Mouse (Mus musculus) gastrocnemius, postnatal 36 days (tissue): Measurements from ENCODE around the gene Sorcs2. TPM values are rescaled to one million over a fixed set of nuclear protein-coding genes. Genes with fewer than 3 reads are reported as not detected.

ENCODE experiments used
- DNase-seq, 2 experiments: peaks; one replicate each; pipeline ENCODE4 v3.0.0; 2022
- intact Hi-C: fragments of 180-260 bp; cut with DNase I; formaldehyde crosslinking; loops from one replicate; pipeline ENCODE4 v1.15.1; 2025
- total RNA-seq, 2 experiments: library from RNA; stranded (reverse); gene quantifications; 2 replicates each; pipeline ENCODE4 v1.2.3; 2021

Sorcs2 gene
- total RNA-seq, 2 experiments from 2014 or later = 3.4 to 3.5 TPM

DNA sequence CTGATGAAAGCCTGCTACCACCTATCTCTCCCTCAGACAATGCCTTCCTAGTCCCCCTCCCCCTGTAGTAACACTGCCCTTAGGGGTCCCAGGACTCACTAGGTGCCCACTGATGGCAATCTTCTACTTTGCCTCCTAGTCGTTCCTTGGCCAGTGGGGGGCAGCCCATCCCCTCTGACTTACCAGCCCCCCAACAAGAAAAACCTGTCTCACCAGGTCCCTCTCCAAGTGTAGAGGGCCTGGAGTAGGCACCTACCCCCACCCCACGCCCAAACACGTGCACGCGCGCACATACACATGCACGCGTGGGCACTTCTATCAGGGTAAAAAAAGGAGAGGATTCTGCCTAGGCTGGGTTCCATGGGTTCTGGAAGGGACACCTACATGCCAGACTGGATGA, 77.3 kb downstream of the Sorcs2 start:
- intact Hi-C loops = loop anchor here (2.0 to 5.0 kb wide), 4 partner anchors 36 to 283 kb away; no protein-coding TSS in a partner anchor
- no peak for DNase-seq

DNA sequence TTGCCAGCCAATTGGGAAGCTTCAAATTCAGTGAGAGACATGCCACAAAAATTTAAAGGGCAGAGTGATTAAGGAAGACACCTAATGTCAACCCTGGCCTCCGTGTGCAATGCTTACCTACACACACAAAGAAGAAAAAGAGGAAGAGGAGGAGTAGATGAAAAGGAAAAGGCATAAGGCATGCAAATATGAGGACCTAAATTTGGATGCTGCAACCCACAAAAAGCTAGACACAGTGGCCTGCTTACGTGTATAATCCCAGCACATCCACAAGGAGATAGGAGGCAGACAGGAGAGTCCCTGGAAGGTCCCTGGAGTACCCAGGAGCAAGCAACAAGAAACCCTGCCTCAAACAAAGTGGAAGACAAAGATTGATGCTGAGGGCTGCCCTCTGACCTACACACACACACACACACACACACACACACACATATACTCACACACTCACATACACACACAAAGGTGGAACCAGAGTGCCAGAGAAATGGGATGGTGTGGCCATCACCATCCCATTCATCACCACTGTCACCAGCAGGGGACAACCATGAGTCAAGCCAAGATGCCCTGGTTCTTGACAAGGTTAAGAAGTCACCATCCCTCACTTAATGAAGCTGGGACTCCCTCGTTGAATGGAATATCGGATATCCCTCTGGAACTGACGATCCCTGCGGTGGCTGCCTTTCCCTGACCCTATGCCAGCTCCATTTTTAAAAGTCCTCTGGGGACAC, 80.1 kb downstream of the Sorcs2 start:
- intact Hi-C loops = no loop called here
- no peak for DNase-seq

- intact Hi-C loops = no loop called here
These were observed 82.8 kb downstream of the Sorcs2 start for GRCm38 (mm10) chr5:36315106-36315505.

GRCm38 (mm10) chr5:36313353-36314079, 84.4 kb downstream of the Sorcs2 start:
- intact Hi-C loops = no loop called here
- DNase-seq = peak in 1 of 2 experiments; percentile 54

More at GRCm38 (mm10) chr5:36315106-36315505, 82.8 kb downstream of the Sorcs2 start:
- no peak for DNase-seq

DNA sequence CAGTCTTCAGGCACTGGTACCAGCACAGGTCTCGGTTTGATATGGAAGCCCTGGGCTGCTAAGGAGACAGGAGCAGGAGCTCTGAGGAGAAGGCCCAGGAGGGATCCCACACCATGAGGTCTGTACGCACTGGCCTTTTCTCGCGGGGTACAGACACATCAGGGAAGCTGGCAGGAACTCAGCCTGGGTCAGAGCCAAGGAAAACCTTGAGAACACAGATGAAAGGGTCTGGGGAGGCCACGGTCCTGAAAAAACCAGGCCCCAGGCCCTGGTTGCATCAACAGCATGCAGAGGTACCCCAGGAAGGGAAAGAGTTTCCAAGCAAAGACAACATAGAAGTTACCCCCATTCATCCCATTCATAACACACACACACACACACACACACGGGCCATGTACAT, 85.0 kb downstream of the Sorcs2 start:
- intact Hi-C loops = no loop called here
- no peak for DNase-seq

DNA sequence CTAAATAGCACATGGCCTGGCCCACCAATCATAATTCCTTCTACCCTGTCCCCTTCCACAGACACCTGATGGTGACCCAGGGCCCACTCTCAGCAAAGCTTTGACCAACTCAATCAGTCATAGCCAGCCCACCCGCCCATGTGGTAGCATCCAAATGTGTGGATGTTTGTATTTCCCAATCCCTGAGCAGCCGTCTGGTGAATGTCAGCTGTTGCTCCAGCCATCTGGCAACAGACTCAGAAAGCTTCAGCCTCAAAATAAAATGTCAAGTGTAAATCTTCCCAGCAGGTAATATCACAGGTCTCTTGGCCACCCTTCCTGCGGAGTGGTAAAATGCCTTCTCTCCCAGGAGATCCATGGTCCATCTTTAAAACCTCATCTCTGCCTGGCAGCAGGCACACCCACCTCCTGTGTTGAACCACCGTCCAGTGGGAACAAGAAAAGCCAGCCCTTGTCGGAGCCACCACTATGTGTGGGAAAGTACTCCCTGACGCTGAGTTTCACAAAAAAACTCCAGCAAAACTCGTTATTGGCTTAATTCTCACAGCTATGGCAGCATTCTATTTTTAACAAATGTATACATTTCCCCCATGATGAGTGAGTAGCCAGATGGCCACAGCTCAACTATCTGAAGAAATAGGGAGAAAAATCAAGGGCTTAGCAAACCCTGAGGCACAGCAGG, 93.5 kb downstream of the Sorcs2 start:
- intact Hi-C loops = no loop called here
- no peak for DNase-seq

GRCm38 (mm10) chr5:36301166-36301565, 96.8 kb downstream of the Sorcs2 start:
- no peak for DNase-seq
- intact Hi-C loops = no loop called here

DNA sequence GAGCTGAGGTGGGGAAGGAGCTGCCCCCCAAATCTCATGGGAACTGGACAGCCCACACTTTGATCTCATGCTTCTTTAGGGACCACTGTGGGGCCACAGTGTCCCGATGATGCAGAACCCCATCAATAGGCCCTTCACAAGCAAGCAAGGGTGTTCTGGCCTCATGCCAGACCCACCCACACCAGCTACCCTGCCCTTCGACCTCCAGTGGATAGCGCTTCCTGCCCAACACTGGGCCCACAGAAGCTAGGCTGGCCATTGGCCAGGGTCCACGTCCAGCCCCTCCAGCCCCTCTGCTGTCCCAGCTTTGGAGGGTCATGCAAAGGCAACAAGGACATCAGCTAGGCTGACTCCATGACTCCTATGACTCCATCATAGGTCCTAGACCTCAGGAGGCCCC, 99.9 kb downstream of the Sorcs2 start:
- intact Hi-C loops = no loop called here
- no peak for DNase-seq

GRCm38 (mm10) chr5:36297246-36297645, 100.7 kb downstream of the Sorcs2 start:
- no peak for DNase-seq
- intact Hi-C loops = no loop called here

GRCm38 (mm10) chr5:36293109-36293900, 104.6 kb downstream of the Sorcs2 start:
- no peak for DNase-seq
- intact Hi-C loops = no loop called here

DNA sequence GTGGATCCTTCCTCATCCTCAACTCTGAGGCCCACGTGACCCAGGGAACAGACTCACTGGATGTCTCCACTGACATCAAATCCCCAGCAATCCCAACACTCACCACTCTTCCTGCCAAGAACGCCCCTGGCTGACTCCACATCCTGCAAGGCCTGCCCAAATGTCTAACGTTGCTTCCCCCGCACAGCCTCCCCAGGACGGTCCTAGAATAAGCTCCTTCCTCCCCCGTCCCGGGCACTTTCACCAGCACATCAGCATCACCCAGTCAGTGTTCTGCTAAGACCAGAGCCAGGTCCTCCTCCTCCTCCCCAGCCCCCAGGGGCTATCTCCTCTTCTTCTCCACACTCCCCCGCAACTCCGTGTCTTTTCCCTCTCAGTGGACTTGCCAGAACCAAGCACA, 105.6 kb downstream of the Sorcs2 start:
- intact Hi-C loops = no loop called here
- DNase-seq = no peak

DNA sequence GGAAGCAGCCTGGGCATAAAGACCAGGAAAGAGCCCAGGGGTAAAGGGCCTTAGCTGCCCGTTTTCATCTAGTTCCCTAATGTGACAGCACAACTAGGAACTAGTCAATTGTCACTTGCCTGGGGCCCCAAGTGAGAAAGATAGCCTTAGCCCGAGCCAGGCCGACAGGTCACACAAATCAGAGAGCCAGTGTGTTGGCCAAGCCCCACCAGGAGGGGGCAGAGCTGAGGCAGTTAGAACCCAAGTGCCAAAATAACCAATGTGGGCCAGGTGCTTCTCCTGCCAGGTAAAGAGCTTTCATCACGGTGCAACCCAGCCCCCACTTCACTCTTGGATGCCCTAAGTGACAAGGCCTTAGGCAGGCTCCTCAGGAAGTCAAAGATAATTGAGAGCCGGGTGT, 106.7 kb downstream of the Sorcs2 start:
- intact Hi-C loops = no loop called here

DNA sequence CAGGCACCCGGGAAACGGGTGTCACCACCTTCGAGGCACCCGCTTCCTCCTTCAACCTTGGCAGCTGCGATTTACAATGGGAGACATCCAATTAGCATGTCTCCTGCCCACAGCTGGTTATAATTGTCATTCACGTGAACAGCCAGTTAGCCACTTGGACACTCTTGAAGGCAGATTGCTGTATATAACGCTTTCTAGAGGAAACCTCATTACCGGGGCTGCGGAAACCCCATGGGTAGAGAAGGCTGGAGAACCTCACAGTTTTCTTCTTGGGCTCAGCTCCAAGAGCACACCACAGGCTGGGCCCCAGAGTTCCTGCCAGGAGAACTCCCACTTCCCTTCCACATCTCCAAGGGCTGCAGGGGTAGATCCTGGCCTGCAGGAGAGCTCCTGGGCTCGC, 112.5 kb downstream of the Sorcs2 start:
- no peak for DNase-seq
- intact Hi-C loops = no loop called here

More for the DNA sequence above, 106.7 kb downstream of the Sorcs2 start:
- DNase-seq = no peak

GRCm38 (mm10) chr5:36279896-36280295, 118.0 kb downstream of the Sorcs2 start:
- no peak for DNase-seq
- intact Hi-C loops = no loop called here

DNA sequence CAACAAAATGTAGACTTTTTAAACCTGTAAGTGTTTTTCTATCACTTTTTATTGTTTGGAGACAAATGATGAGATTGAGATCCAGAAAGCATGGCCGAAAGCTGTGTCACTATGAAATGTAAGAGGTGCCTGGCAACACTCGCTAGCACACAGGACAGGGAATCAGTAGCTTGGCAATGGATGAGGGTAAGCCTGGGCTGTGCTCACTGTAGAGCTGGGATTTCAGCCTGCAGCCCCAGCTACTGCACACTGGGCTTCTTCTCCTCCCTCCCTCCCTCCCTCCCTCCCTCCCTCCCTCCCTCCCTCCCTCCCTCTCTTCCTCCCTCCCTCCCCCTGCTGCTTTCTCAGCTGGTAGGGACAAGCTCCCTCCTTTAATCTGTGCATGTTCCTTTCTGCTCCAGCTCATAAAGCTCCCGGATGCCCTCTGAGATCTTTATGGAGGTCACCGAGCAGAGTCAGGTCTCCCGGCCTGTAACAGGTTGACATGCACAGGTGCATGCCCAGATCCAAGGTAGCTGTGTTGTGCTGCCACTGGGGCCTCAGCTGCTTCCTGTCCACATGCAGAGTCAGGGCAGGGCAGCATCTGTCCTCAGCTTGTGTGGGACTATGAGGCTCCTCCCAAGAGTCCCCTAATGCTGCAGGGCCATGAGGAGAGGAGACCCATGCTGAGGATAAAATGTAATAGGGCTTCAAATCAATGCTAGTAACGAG, 123.1 kb downstream of the Sorcs2 start:
- intact Hi-C loops = no loop called here
- DNase-seq = no peak

- intact Hi-C loops = no loop called here
- DNase-seq = no peak
These were observed 130.7 kb downstream of the Sorcs2 start for GRCm38 (mm10) chr5:36267194-36267769.

GRCm38 (mm10) chr5:36260862-36261261, 137.1 kb downstream of the Sorcs2 start:
- intact Hi-C loops = no loop called here
- no peak for DNase-seq

DNA sequence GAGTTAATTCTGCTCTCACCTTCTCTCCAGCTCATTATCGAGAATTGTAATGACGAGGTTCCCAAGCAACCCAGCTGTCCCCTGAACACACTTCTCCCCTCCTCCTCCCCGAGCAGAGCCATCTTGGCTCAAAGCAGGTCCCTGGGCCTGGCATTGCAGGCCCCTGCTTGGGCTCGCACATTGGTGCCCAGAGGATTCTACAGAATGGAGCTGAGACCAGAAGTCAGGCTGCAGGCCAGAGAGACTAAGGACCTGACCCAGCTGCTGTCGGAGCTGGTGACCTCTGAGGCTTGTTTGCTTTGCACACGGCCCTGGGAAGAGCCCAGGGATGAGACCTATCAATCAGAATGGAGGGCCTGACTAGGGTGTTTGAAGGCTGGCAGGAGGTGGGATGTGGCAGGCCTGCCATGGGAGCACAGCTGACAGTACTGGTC, 138.2 kb downstream of the Sorcs2 start:
- DNase-seq = no peak
- intact Hi-C loops = no loop called here

GRCm38 (mm10) chr5:36258387-36259181, 139.4 kb downstream of the Sorcs2 start:
- no peak for DNase-seq
- intact Hi-C loops = no loop called here
